Mouse (Mus musculus) kidney, adult 2 months (tissue): ENCODE results near the gene Dglucy.

Source experiments
- CTCF ChIP-seq: fragments of 200-500 bp; conservative IDR thresholded peaks from 2 replicates; pipeline ENCODE4 v1.5.1; 2011; ENCODE audit warnings: low read depth, mild to moderate bottlenecking, control low read depth, low read length, moderate library complexity, mixed read lengths; ENCODE audit not compliant: insufficient read depth, insufficient read length
- POLR2A ChIP-seq: fragments of 200-500 bp; IDR thresholded peaks from one replicate; pipeline ENCODE4 v1.6.1; 2011; ENCODE audit warnings: low read depth, low read length, control low read depth

DNA sequence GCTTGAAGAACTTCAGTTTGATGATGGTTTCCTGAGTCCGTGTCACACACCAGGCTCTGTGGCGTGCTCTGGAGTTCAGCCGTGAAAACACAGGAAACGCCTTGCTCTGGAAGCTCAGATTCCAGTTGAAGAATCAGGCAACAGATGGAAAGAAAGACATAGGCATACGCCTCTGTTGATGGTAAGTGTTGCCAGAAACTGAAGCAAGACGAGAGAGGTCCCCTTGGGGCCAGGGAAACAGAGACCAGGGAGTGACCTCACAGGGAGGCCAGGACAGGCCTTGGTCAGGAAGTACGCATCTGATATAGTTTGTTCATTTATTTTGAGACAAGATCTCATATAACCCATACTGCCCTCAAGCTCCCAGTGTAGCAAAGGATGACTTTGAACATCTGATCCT, 4.1 kb upstream of the Dglucy start:
- TF ChIP-seq CTCF, result no peak
- no peak for TF ChIP-seq POLR2A
